Mouse (Mus musculus) limb, embryonic 14.5 days (tissue): ENCODE results near the gene Coq8a. TPM values are rescaled to one million over a fixed set of nuclear protein-coding genes. Genes with fewer than 3 reads are reported as not detected.

Experiments
- ATAC-seq: fragments of 200-750 bp; cut with Nextera tagmentation; 2 replicates; pipeline ENCODE4 v1.8.0; 2017; ENCODE audit warnings: low read depth, moderate number of reproducible peaks, moderate TSS enrichment; ENCODE audit not compliant: low FRiP score
- DNase-seq: peaks from one replicate; pipeline ENCODE4 v3.0.0-alpha.2; 2015; ENCODE audit warnings: low spot score
- H3K27ac ChIP-seq: fragments of 300-500 bp; sonication (generic); replicated peaks from 2 replicates; pipeline ENCODE4 v1.5.1; 2014; ENCODE audit warnings: low read depth, mild to moderate bottlenecking, low read length, moderate library complexity, mixed read lengths
- H3K27me3 ChIP-seq: fragments of 300-500 bp; sonication (generic); 2 replicates; pipeline ENCODE4 v1.6.1; 2014; ENCODE audit warnings: low read length, mixed read lengths; ENCODE audit not compliant: control insufficient read depth, insufficient read depth
- H3K36me3 ChIP-seq: fragments of 300-500 bp; sonication (generic); 2 replicates; pipeline ENCODE4 v1.6.1; 2014; ENCODE audit warnings: mild to moderate bottlenecking, low read length, moderate library complexity, mixed read lengths; ENCODE audit not compliant: control insufficient read depth, insufficient read depth
- H3K4me1 ChIP-seq: fragments of 300-500 bp; sonication (generic); 2 replicates; pipeline ENCODE4 v1.6.1; 2014; ENCODE audit warnings: antibody characterized with exemption, low read length, mixed read lengths; ENCODE audit not compliant: control insufficient read depth, insufficient read depth
- H3K4me2 ChIP-seq: fragments of 300-500 bp; sonication (generic); replicated peaks from 2 replicates; pipeline ENCODE4 v1.6.1; 2014; ENCODE audit warnings: low read depth, mild to moderate bottlenecking, low read length, moderate library complexity; ENCODE audit not compliant: severe bottlenecking
- H3K4me3 ChIP-seq: fragments of 300-500 bp; sonication (generic); replicated peaks from 2 replicates; pipeline ENCODE4 v1.5.1; 2014; ENCODE audit warnings: low read length
- H3K9ac ChIP-seq: fragments of 300-500 bp; sonication (generic); 2 replicates; pipeline ENCODE4 v1.6.1; 2014; ENCODE audit warnings: mild to moderate bottlenecking, low read depth, low read length, moderate library complexity; ENCODE audit not compliant: severe bottlenecking
- H3K9me3 ChIP-seq: fragments of 300-500 bp; sonication (generic); 2 replicates; pipeline ENCODE4 v1.6.1; 2016; ENCODE audit warnings: low read length; ENCODE audit not compliant: control insufficient read depth
- POLR2A ChIP-seq: fragments of 200-500 bp; IDR thresholded peaks from 2 replicates; pipeline ENCODE4 v1.8.0; 2012; ENCODE audit warnings: inconsistent platforms, mild to moderate bottlenecking, moderate library complexity, borderline replicate concordance; ENCODE audit not compliant: insufficient read depth, insufficient read length; ENCODE audit errors: extremely low read depth
- WGBS: fragments of 180-500 bp; shearing (Covaris S2); extraction: QIAGEN DNeasy Blood & Tissue Kit; methylation state at CpG from one replicate; pipeline ENCODE4 v1.1.7; 2014; 5-methylcytosine and 5-hydroxymethylcytosine counted together
- polyA plus RNA-seq, 2 experiments: library from polyadenylated mRNA; depleted of rRNA in 1 of 2; stranded (reverse) in 1 of 2; unstranded in 1 of 2; fragments of >200 nt; fragmentation: Nextera tagmentation in 1 of 2; extraction: Ambion mirVana in 1 of 2; gene quantifications; 2 replicates each; pipeline versions ENCODE4 v1.2.1 to v1.2.3; 2012 to 2014

Gene Coq8a
- polyA plus RNA-seq, 2 experiments, result 6.3 to 8.1 TPM

DNA sequence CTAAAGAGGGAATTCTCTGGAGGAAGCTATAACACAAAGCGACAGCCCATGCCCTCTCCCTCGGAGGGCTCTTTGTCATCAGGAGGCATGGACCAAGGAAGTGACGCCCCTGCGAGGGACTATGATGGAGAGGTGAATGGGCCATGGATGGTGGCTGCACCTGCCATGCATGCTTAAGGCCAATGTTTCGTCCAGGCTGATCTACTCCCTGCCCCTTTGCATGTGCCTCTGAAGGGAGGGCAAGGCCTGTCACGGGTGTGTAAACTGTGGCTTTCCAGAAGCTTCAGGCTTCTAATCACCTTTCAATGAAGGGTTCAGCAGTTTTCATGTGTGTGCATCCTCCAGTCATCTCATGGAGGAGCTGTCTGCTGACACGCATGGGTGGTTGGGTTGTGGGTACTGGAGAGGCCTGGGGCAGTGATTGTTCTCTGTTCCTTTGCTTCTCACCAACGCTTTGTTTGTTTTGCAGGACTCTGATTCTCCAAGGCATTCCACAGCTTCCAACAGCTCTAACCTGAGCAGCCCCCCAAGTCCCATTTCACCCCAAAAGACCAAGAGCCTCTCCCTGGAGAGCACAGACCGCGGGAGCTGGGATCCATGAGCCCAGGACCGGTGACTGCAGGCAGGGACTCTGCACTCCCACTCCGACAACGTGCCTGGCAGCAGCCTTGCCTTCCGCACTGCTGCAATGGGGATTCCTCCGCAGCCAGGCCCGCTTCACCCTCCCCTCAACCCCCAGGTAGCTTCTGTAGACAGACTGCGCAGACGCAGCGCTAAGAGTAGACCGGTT is 37.6 kb downstream of the Coq8a start:
- TF ChIP-seq POLR2A, result no peak
- ATAC-seq (no peak), DNase-seq (no peak)
- no peaks in the 10 kb centered on the region for H3K4me1 ChIP-seq
- no peak overlapping the region for H3K27ac ChIP-seq
- peaks cover 40% of the 10 kb centered on the region for H3K36me3 ChIP-seq
- H3K27me3 ChIP-seq, result no peaks in the 10 kb centered on the region
- no peak overlapping the region for H3K4me2 ChIP-seq
- no peak overlapping the region for H3K4me3 ChIP-seq
- no peak overlapping the region for H3K9ac ChIP-seq
- H3K9me3 ChIP-seq, result no peaks in the 10 kb centered on the region
- WGBS, result 93% methylated on average over 20 of the region's 20 CpGs

GRCm38 (mm10) chr1:180161160-180161559 is 38.2 kb downstream of the Coq8a start:
- no peak overlapping the region for H3K4me2 ChIP-seq
- ATAC-seq (no peak), DNase-seq (no peak)
- no peak overlapping the region for H3K27ac ChIP-seq
- TF ChIP-seq POLR2A, result no peak
- no peak overlapping the region for H3K9ac ChIP-seq
- H3K4me3 ChIP-seq, result no peak overlapping the region
- 91% methylated on average over 3 of the region's 3 CpGs for WGBS
- no peaks in the 10 kb centered on the region for H3K27me3 ChIP-seq
- peaks cover 40% of the 10 kb centered on the region for H3K36me3 ChIP-seq
- no peaks in the 10 kb centered on the region for H3K4me1 ChIP-seq
- no peaks in the 10 kb centered on the region for H3K9me3 ChIP-seq

GRCm38 (mm10) chr1:180160545-180160944 is 38.9 kb downstream of the Coq8a start:
- H3K36me3 ChIP-seq, result peaks cover 34% of the 10 kb centered on the region
- ATAC-seq (no peak), DNase-seq (no peak)
- H3K27me3 ChIP-seq, result no peaks in the 10 kb centered on the region
- no peak for TF ChIP-seq POLR2A
- H3K9ac ChIP-seq, result no peak overlapping the region
- H3K9me3 ChIP-seq, result no peaks in the 10 kb centered on the region
- no peaks in the 10 kb centered on the region for H3K4me1 ChIP-seq
- no peak overlapping the region for H3K4me3 ChIP-seq
- no peak overlapping the region for H3K4me2 ChIP-seq
- no peak overlapping the region for H3K27ac ChIP-seq
- WGBS, result 71% methylated on average over 2 of the region's 2 CpGs

DNA sequence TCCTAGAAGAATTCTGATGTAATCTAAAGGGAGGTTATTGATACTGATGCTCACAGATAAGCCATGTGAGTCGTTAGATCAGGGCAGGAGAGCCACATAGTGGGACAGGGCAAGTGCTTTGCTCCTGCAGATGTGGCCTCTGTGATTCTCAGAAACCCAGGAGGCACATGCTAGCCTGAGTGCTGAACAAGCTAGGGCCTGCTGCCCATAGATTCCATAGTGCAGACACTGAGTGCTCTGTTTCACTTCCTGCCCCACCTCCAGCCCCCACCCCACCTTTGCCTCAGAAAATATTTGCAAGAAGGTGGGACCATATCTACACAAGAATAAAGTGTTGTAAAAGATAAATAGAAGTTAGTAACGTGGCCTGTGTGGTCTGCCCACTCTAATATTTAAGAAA is 40.8 kb downstream of the Coq8a start:
- H3K36me3 ChIP-seq, result peaks cover 31% of the 10 kb centered on the region
- H3K4me1 ChIP-seq, result no peaks in the 10 kb centered on the region
- no peak for ATAC-seq
- no peak for DNase-seq
- no peak overlapping the region for H3K4me2 ChIP-seq
- H3K27me3 ChIP-seq, result no peaks in the 10 kb centered on the region
- H3K9me3 ChIP-seq, result no peaks in the 10 kb centered on the region
- no peak for TF ChIP-seq POLR2A
- whole genome bisulfite sequencing, result 67% methylated on average over 2 of the region's 2 CpGs
- H3K27ac ChIP-seq, result no peak overlapping the region
- H3K4me3 ChIP-seq, result no peak overlapping the region
- H3K9ac ChIP-seq, result no peak overlapping the region

DNA sequence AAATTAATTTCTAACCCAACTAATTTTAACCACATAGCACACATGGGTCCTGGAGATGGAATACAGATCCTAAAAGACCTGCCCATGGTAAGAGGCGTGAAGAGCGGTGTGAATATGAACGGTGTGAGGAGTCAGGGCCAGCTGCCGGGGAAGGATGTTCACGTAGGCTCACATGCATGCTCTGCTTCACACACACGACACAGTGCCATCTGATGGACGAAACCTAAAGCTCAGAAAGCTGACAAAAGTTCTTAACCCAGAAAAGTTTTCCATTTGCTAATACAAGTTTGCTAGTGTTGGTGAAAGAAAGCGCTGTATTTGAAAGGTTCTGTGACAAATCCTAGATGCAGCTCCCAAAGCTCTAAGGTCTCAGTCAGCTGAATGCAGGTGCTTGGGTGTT is 48.2 kb downstream of the Coq8a start:
- no peaks in the 10 kb centered on the region for H3K9me3 ChIP-seq
- no peak overlapping the region for H3K4me3 ChIP-seq
- no peaks in the 10 kb centered on the region for H3K4me1 ChIP-seq
- H3K27me3 ChIP-seq, result no peaks in the 10 kb centered on the region
- ATAC-seq (no peak), DNase-seq (no peak)
- no peak overlapping the region for H3K27ac ChIP-seq
- no peak overlapping the region for H3K4me2 ChIP-seq
- no peak overlapping the region for H3K9ac ChIP-seq
- peaks cover 51% of the 10 kb centered on the region for H3K36me3 ChIP-seq
- TF ChIP-seq POLR2A, result no peak
- WGBS, result 78% methylated on average over 8 of the region's 8 CpGs
